Mouse (Mus musculus) neural tube, embryonic 11.5 days (tissue): ENCODE results near the gene Smg6. TPM values are rescaled to one million over a fixed set of nuclear protein-coding genes. Genes with fewer than 3 reads are reported as not detected.

Experiments used
- ATAC-seq: fragments of 200-750 bp; cut with Nextera tagmentation; 2 replicates; pipeline ENCODE4 v1.8.0; 2017; ENCODE audit warnings: moderate number of reproducible peaks, mild to moderate bottlenecking, moderate TSS enrichment, moderate library complexity; ENCODE audit not compliant: insufficient read depth, low FRiP score, low TSS enrichment
- DNase-seq: peaks from one replicate; pipeline ENCODE4 v3.0.0-alpha.2; 2015; ENCODE audit warnings: low spot score
- H3K27ac ChIP-seq: fragments of 300-500 bp; sonication (generic); 2 replicates; pipeline ENCODE4 v1.5.1; 2014; ENCODE audit warnings: low read depth, mild to moderate bottlenecking, low read length
- H3K27me3 ChIP-seq: fragments of 300-500 bp; sonication (generic); 2 replicates; pipeline ENCODE4 v1.6.1; 2014; ENCODE audit warnings: mild to moderate bottlenecking, low read length, mixed read lengths; ENCODE audit not compliant: control insufficient read depth, insufficient read depth
- H3K36me3 ChIP-seq: fragments of 300-500 bp; sonication (generic); 2 replicates; pipeline ENCODE4 v1.6.1; 2014; ENCODE audit warnings: mild to moderate bottlenecking, low read length, moderate library complexity, mixed read lengths; ENCODE audit not compliant: control insufficient read depth, insufficient read depth
- H3K4me1 ChIP-seq: fragments of 300-500 bp; sonication (generic); 2 replicates; pipeline ENCODE4 v1.6.1; 2014; ENCODE audit warnings: low read length, mixed read lengths; ENCODE audit not compliant: control insufficient read depth, insufficient read depth
- H3K4me2 ChIP-seq: fragments of 300-500 bp; sonication (generic); 2 replicates; pipeline ENCODE4 v1.6.1; 2014; ENCODE audit warnings: low read depth, mild to moderate bottlenecking, moderate library complexity
- H3K4me3 ChIP-seq: fragments of 300-500 bp; sonication (generic); 2 replicates; pipeline ENCODE4 v1.5.1; 2014; ENCODE audit warnings: low read depth, low read length
- H3K9ac ChIP-seq: fragments of 300-500 bp; sonication (generic); 2 replicates; pipeline ENCODE4 v1.6.1; 2014; ENCODE audit warnings: mild to moderate bottlenecking, low read length
- H3K9me3 ChIP-seq: fragments of 300-500 bp; sonication (generic); 2 replicates; pipeline ENCODE4 v1.6.1; 2016; ENCODE audit warnings: low read length; ENCODE audit not compliant: control insufficient read depth
- WGBS: fragments of 180-500 bp; shearing (Covaris S2); extraction: QIAGEN DNeasy Blood & Tissue Kit; methylation state at CpG from one replicate; pipeline ENCODE4 v1.1.7; 2014; 5-methylcytosine and 5-hydroxymethylcytosine counted together
- polyA plus RNA-seq: library from polyadenylated mRNA; unstranded; fragments of >200 nt; fragmentation: Nextera tagmentation; extraction: Ambion mirVana; gene quantifications from 2 replicates; pipeline ENCODE4 v1.2.1, GENCODE M21; 2014

The Smg6 gene
- polyA plus RNA-seq: 17.1 and 17.4 TPM in 2 replicates

DNA sequence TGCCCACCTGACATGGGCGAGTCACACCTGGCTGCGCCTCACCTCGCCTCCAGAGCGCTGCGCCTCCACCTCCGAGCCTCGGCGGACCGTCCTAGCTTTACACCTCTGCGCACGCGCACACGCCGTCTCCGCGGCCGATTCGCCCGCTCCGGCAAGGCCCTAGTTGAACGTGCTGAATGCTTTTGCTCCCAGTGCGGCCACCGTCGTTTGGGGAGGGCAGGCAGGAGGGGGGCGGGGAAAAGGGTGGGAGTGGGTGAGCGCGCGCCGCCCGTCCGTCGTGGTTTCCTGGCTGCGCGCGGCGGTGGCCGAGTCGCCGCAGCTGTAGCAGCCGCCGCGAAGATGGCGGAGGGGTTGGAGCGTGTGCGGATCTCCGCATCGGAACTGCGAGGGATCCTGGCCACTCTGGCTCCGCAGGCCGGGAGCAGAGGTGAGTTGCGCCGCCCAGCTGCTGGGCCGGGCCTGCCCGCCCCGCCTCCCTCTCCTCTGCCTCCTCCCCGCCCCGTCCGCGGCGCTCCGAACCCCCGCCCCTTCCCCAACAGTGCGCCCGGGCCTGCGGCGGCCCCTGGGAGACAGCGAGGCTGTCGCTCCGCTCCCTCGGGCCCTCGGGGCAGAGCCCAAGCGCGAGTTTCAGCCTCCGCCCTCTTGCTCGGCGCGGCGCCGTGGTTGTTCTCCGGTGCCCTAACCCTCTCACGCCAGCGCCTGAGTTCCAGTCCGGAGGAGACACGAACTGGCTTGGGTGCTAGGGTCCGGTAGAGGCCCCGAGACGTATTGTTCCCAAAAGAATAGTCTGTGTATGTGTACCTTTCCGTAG lies at the start of gene Smg6, which contains the start of gene Srr:
TSS of gene Smg6 (plus strand) at position 247 of the 811 bp plus-strand sequence.
TSS of gene Srr (minus strand) at position 372 of the 811 bp plus-strand sequence.
- WGBS: under 1% methylated on average over 68 of the region's 88 CpGs
- no peaks in the 10 kb centered on the region for H3K9me3 ChIP-seq
- H3K4me1 ChIP-seq: peaks cover 12% of the 10 kb centered on the region
- peak within 1 kb of the TSS; percentile 91 for H3K9ac ChIP-seq
- H3K36me3 ChIP-seq: peaks cover 5% of the 10 kb centered on the region
- H3K27ac ChIP-seq: peak within 1 kb of the TSS; percentile 94
- DNase-seq (peak; percentile 98), ATAC-seq (peak; percentile 91)
- H3K4me3 ChIP-seq: peak within 1 kb of the TSS; percentile 79
- peak within 1 kb of the TSS; percentile 69 for H3K4me2 ChIP-seq
- no peaks in the 10 kb centered on the region for H3K27me3 ChIP-seq

GRCm38 (mm10) chr11:74876801-74877200 lies 48.8 kb upstream of the Smg6 start:
- DNase-seq (peak; percentile 70), ATAC-seq (peak; percentile 69)
- no peaks in the 10 kb centered on the region for H3K36me3 ChIP-seq
- peak overlapping the region; percentile 7 for H3K4me2 ChIP-seq
- H3K9me3 ChIP-seq: no peaks in the 10 kb centered on the region
- H3K4me1 ChIP-seq: peaks cover 11% of the 10 kb centered on the region; the same call in 1 of the 2 replicates
- no peak overlapping the region for H3K9ac ChIP-seq
- no peak overlapping the region for H3K4me3 ChIP-seq
- WGBS: 1% methylated on average over 9 of the region's 9 CpGs
- no peaks in the 10 kb centered on the region for H3K27me3 ChIP-seq
- no peak overlapping the region; the same call in 1 of the 2 replicates for H3K27ac ChIP-seq

- ATAC-seq: no peak
- WGBS: 91% methylated on average over 9 of the region's 9 CpGs
- DNase-seq: no peak
- Histone ChIP-seq H3K9ac (no peak overlapping the region), H3K4me2 (no peak overlapping the region), H3K4me1 (peaks cover 11% of the 10 kb centered on the region; the same call in 1 of the 2 replicates), H3K27ac (no peak overlapping the region), H3K4me3 (no peak overlapping the region), H3K36me3 (no peaks in the 10 kb centered on the region), H3K27me3 (no peaks in the 10 kb centered on the region), H3K9me3 (no peaks in the 10 kb centered on the region)
Measured at GRCm38 (mm10) chr11:74880999-74881398, 44.6 kb upstream of the Smg6 start.

DNA sequence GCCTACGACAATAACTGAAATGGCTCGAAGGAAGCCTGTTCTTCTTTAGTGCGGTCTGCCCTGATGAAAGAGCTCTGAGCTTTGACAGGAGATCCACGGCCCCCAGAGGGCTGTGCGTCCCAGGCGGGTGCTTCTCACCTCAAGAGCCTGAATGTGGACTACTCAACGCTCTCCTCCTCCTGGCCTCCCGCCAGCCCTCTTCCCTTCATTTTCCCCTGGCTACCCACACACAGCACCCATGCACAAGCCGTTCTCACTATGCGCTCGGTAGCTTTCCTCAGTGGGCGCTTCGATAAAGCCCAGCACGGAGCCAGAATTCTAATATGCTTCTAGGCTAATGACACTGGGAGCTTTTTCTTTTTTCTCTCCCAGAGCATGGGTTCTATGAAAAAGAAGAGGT lies 43.6 kb upstream of the Smg6 start:
- Histone ChIP-seq H3K9ac (no peak overlapping the region), H3K36me3 (no peaks in the 10 kb centered on the region), H3K4me2 (no peak overlapping the region), H3K9me3 (no peaks in the 10 kb centered on the region), H3K27me3 (no peaks in the 10 kb centered on the region), H3K27ac (no peak overlapping the region), H3K4me1 (peaks cover 2% of the 10 kb centered on the region; the same call in 1 of the 2 replicates), H3K4me3 (no peak overlapping the region)
- ATAC-seq (no peak), DNase-seq (no peak)
- WGBS: 72% methylated on average over 14 of the region's 14 CpGs

GRCm38 (mm10) chr11:74883098-74883497 lies 42.5 kb upstream of the Smg6 start:
- no peaks in the 10 kb centered on the region for H3K36me3 ChIP-seq
- no peak overlapping the region for H3K4me3 ChIP-seq
- ATAC-seq (no peak), DNase-seq (no peak)
- no peaks in the 10 kb centered on the region for H3K4me1 ChIP-seq
- no peak overlapping the region for H3K9ac ChIP-seq
- no peak overlapping the region for H3K27ac ChIP-seq
- no peak overlapping the region for H3K4me2 ChIP-seq
- H3K27me3 ChIP-seq: no peaks in the 10 kb centered on the region
- 97% methylated on average over 10 of the region's 10 CpGs for WGBS
- H3K9me3 ChIP-seq: no peaks in the 10 kb centered on the region

DNA sequence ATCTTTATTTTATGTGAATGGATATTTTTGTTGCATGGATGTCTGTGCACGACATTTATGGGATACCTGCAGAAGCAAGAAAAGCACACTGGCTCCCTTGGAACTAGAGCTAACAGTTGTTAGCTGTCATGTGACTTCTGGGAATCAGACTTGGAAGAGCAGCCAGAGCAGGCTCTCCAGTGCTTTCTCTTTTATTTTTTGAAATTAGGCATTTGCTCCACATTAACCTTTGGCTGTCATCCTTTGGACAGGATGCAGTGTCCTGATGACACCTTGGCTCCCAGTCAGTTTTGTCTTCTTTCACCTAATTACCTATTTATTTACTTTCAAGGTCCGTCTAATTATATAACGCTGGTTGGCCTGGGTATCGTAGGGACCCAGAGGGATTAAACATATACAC lies 31.0 kb upstream of the Smg6 start:
- ATAC-seq (no peak), DNase-seq (no peak)
- Histone ChIP-seq H3K27me3 (no peaks in the 10 kb centered on the region), H3K9me3 (no peaks in the 10 kb centered on the region), H3K4me3 (no peak overlapping the region), H3K27ac (no peak overlapping the region), H3K4me2 (no peak overlapping the region), H3K36me3 (no peaks in the 10 kb centered on the region), H3K9ac (no peak overlapping the region), H3K4me1 (no peaks in the 10 kb centered on the region; the same call in 1 of the 2 replicates)
- 90% methylated on average over 4 of the region's 4 CpGs for WGBS

DNA sequence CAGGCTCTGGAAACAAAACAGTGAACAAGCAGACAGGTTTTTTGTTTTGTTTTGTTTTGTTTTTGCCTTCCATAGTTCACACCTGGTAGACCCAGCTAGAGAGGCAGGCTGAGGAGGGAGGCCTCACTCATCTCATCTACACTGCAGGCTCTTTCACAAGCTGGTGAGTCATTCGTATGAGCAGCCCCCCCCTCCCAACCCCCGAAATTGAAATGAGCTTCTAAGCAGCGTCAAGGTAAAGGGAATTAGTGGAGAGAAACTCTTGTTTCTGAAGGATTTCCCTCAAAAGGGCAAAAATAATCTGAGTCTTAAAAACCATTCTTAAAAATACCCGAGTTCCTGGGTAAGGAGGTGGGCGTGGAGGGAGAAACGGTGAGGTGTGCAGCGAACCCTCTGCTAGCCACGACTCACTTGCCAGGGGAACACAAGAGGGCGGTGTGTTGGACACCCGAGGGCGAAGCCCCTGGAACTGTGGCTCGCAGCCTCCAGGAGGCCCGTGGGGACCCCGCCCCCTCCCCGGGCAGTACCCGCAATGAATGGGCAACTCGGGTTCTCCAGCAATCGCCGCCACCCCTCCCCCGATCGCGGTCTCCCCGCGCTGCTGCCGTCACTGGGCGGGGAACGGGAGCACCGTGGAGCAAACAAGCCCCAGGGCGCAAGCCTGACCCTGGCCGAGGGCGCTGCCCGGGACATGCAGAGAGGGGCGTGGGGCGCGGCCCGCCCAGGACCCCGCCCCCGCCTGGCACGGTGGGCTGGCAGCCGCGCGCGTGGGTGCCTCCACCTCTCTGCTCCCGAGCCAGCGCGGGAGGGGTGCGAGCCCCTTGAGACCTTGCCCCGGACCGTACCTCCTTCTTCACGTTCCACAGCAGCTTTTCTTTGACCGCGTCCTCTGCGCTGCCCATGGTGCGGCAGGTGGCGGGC lies 29.4 kb upstream of the Smg6 start:
- WGBS: under 1% methylated on average over 30 of the region's 55 CpGs

DNA sequence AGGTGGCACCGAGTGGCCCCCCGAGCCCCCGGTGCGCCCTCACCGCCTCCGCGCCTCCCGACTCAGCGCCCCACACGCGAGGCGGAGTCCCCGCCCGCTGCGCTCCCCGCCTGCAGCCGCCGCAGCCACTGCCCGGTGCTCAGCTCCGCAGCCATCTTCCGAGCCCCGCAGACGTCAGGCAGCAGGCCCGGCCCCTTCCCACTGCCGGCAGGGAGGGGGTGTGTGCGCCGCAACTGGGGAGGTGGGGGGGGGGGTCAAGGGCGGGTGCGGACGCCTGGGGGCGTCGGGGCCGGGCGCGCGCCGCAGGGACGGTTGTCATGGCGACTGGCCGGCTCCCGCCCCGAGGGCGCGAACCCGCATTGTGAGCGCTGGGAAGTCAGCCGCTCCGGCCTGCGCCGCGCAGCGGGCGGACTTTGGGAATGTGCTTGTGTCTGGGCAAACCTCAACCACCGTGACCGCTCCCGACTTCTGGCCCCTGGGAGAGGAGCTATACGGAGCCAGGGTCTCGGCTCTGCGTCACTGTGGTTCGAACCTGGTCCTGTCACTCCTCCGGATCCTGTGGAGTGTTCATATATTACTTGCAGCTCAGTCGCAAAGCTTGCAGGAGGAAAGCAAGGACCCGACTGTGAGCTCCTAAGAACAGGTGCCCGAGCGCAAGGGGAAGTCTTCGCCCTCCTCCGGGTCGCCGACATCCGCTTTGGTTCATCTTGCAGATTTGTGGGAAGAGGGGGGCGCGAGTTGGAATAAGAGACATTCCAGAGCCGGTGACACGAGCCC lies 28.5 kb upstream of the Smg6 start, which contains the start of gene Sgsm2:
TSS of gene Sgsm2 (minus strand) at position 160 of the 777 bp plus-strand sequence.
- no peaks in the 10 kb centered on the region; the same call in 1 of the 2 replicates for H3K4me1 ChIP-seq
- peak within 1 kb of the TSS; percentile 64 for H3K4me2 ChIP-seq
- peak within 1 kb of the TSS; percentile 84 for H3K27ac ChIP-seq
- H3K36me3 ChIP-seq: peaks cover 7% of the 10 kb centered on the region; the same call in 1 of the 2 replicates
- WGBS: under 1% methylated on average over 53 of the region's 74 CpGs
- peak within 1 kb of the TSS; percentile 77 for H3K4me3 ChIP-seq
- H3K9me3 ChIP-seq: no peaks in the 10 kb centered on the region
- H3K9ac ChIP-seq: peak within 1 kb of the TSS; percentile 81
- DNase-seq (peak; percentile 88), ATAC-seq (peak; percentile 81)
- H3K27me3 ChIP-seq: no peaks in the 10 kb centered on the region

More for the DNA sequence above, 29.4 kb upstream of the Smg6 start:
- peak; percentile 43; the same call in 1 of the 2 replicates for ATAC-seq
- Histone ChIP-seq H3K27ac (peak overlapping the region; percentile 84), H3K27me3 (no peaks in the 10 kb centered on the region), H3K4me2 (peak overlapping the region; percentile 64), H3K36me3 (peaks cover 3% of the 10 kb centered on the region; the same call in 1 of the 2 replicates), H3K9ac (peak overlapping the region; percentile 81), H3K4me3 (peak overlapping the region; percentile 77), H3K9me3 (no peaks in the 10 kb centered on the region), H3K4me1 (no peaks in the 10 kb centered on the region; the same call in 1 of the 2 replicates)
- peak; percentile 68 for DNase-seq
